Mouse (Mus musculus): ENCODE measurements around the gene Muc5b.
A peak's percentile ranks its signal among the peaks of the same experiment; 100 is the strongest.
"Not testable (repeated sequence)": the region's sequence is repeated elsewhere in the genome, so short reads cannot be mapped to it uniquely, and the experiment has no call there.

The Muc5b gene

DNA sequence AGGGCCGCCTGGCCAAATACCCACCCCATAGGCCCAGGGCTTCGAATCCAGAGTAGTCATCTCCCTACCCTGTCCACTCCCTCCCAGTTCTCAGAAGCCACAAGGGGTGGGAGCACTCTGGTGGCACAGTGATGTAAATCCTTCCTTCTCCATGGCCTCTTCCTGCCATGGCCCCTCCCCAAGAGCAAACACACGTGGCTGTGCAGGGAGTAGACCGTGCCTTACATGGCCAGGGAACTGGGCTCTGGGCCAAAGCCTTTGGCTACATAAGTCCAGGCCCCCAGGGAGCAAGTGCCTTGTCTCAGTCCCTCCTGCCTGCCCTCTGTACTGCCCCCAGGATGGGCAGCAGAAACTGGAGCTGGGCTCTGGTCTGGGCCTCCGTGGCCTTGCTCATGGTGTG, at the start of gene Muc5b:
TSS of gene Muc5b (plus strand) at position 292 of the 400 bp plus-strand sequence.
- no peak for DNase-seq (ENCODE audit: low read depth, low spot score)

DNA sequence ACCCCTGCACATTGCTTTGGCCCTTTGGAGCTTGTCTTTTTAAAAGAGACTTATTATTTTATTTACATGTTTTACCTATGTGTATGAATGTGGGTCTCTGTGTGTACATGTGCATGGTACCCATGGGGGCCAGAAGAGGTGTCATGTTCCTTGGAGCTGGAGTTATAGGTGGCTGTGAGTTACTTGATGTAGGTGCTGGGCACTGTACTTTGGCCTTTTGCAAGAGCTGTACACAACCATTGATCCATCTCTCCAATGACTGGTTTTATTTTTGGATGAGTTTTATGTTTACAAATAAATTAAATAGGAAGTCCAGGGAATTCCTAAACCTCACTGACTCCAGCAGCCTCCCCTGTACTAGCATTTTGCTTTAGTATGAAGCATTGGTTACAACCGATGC, 44.6 kb upstream of the Muc5b start:
- no peak for DNase-seq (ENCODE audit: low read depth, low spot score)

DNA sequence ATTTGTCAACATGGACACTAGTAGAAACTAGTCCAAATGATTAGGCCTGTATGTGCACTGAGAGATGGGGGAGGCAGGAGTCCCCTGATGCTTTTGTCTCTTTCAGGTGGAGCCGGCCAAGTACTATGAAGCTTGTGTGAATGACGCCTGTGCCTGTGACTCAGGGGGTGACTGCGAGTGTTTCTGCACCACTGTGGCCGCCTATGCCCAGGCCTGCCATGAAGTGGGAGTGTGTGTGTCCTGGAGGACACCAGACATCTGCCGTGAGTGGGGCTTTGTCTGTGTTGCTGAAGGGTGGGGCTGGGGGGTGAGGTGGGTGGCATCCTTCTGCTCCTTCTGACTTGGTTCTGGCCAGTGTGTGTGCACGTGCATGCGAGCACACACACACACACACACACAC, 35.7 kb upstream of the Muc5b start:
- DNase-seq (ENCODE audit: low read depth, low spot score) = peak; percentile 6

DNA sequence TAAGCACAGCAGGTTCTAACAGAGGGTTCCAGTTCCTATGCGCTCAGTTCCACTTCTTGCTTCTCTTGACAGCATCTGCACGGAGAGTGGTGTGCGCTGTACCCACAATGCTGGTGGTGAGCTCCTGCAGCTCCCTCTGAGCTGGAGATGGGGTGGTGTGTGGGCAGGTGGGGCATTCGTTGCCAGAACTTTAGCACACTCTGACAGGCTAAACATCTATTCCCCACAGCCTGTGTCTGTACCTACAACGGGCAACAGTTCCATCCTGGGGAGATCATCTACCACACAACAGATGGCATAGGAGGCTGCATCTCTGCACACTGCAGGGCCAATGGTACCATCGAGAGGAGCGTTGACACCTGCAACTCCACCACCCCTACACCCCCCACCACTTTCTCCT, 33.5 kb upstream of the Muc5b start:
- DNase-seq (ENCODE audit: low read depth, low spot score) = peak; percentile 89

DNA sequence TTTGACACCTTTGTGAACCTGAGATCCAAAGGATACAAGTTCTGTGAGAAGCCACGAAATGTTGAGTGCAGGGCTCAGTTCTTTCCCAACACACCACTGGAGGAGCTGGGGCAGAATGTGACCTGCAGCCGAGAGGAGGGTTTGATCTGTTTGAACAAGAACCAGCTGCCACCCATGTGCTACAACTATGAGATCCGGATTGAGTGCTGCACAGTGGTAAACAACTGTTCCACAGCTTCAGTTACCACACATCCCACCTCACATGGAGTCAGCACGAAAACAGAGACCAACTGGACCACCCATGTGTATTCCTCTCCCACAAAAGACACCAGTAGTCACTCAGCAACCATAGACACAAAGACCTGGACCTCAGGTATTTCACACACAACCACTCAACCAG, 31.0 kb upstream of the Muc5b start:
- not testable (repeated sequence) for DNase-seq (ENCODE audit: low read depth, low spot score)

DNA sequence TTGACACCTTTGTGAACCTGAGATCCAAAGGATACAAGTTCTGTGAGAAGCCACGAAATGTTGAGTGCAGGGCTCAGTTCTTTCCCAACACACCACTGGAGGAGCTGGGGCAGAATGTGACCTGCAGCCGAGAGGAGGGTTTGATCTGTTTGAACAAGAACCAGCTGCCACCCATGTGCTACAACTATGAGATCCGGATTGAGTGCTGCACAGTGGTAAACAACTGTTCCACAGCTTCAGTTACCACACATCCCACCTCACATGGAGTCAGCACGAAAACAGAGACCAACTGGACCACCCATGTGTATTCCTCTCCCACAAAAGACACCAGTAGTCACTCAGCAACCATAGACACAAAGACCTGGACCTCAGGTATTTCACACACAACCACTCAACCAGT, 28.9 kb upstream of the Muc5b start:
- DNase-seq (ENCODE audit: low read depth, low spot score) = not testable (repeated sequence)

DNA sequence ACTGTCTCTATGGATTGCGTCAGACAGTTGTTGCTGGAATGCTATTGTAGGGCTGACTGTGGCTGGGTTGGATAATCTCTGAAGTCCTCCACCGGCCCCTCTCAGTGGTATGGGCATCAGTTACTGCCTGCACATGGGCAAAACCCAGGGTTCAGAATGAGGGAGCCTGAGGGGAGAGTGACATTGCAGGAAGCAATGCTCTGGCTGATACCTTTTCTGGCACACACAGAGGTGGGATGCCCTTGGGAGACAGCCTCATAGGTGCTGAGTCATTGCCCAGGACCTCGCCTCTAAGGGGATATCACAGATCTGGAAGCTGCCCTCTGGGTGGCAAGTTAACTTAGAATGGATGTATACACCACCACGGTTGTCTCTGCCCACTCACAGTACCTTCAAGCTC, 25.5 kb upstream of the Muc5b start:
- DNase-seq (ENCODE audit: low read depth, low spot score) = no peak

DNA sequence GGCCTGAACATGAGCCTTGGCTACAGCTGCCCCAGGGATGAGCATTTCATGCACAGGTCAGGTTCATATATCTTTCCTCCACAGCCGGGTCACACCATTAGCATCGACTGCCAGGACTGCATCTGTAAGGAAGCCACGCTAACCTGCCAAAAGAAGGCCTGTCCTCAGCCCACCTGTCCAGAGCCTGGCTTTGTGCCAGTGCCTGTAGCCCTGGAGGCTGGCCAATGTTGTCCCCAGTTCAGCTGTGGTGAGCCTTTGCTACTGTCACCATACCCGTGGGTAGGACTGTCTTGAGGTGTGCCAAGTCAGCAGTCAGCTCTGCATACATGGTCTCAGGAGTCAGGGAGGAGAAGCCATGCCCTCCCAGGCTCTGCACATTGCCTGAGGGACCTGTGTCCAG, 23.5 kb upstream of the Muc5b start:
- DNase-seq (ENCODE audit: low read depth, low spot score) = no peak

DNA sequence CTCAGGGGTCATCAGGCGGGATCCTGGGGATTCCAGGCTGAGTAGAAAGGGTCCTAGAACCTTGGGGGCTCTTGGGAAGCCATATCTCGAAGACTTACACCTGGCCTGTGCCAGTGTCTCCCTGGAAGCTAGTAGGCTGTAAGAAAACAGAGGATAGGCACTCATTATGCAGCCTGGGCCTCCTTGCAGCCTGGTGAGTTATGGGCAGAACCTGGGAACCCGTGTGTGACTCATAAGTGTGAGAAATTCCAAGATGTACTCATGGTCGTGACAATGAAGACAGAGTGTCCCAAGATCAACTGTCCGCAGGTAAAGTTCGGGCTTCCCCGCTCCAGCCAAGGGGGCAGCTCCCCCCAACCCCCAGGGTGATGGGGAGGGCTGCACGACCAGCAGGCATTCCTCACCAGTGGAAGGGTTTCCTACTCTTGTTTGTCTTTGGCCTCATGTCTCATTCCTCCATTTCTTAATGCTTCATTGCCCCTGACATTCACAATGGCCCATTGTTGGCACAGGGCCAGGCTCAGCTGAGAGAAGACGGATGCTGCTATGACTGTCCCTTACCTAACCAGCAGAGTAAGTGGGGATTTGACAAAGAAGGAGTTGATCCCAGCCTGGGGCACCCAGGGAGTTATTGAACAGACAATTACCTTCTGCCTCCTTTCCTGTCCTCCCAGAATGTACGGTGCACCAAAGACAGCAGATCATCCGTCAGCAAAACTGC, 21.4 kb upstream of the Muc5b start:
- DNase-seq (ENCODE audit: low read depth, low spot score) = no peak

DNA sequence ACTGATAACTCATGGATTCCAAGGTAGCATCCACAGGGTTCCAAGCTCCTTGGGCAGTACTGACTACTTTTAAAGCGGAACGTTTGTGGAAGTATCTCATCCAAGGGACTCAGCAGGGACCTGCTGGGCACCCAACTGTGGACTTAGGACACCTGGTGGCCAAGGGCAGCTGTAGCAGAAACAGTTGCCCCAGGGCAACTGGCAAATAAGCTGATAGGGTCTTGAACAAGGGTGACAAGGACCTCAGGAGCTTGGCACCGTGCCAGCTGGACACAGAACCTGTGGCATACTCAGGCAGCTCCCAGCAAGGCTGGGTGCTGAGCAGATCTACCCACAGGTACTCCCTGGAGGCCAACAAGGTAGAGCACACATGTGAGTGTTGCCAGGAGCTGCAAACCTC, 20.6 kb upstream of the Muc5b start:
- no peak for DNase-seq (ENCODE audit: low read depth, low spot score)

DNA sequence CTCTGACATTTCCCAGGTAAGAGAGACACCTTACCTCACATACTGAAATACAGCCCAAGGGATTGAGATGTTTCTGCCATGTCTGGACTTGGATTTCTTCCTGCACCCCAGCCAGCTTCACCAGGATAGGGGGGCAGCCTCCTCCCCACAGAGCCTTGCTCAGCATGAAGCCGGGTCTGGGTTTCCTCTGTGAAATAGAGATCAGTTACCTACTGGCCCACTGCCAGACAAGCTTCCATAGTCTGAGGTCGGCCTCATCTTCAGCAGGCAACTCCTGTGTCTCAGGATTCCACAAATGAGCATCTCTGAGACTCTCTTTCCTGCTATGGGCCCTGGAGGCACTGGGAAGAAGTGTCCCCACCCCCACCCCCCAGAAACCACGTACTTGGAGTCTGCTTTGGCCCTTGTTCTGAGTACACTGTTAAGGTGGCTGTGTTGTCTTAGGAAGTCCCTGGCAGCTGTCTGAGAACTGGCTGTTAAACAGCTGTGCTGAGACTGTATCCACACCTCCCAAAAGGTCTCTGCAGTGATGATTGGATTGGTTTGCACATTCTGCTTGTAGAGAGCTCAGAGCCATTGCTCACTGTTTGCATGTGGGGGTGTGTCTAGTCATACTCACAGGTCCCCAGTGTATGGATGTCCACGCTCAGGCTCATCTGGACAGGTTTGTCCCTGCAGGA, 16.1 kb upstream of the Muc5b start:
- DNase-seq (ENCODE audit: low read depth, low spot score) = peak; percentile 9

DNA sequence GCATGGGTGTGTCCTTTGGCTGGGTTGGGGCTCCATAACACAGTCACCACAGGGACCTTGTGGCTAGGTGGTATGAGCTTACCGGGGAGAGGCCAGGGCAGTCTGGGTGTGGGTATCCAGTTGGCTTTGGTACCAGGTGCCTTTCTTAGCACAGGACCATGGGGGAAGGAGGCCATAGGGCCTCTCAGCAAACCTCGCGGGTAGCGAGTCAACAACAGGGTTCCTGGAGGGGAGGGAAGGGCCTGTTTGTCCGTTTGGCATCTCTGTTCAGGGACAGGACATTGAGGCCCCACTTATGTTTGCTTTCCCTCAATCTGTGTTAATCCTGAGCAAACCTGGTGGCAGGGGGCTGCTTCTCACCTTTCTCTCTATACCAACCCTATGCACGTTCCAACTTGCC, 15.2 kb upstream of the Muc5b start:
- DNase-seq (ENCODE audit: low read depth, low spot score) = no peak

DNA sequence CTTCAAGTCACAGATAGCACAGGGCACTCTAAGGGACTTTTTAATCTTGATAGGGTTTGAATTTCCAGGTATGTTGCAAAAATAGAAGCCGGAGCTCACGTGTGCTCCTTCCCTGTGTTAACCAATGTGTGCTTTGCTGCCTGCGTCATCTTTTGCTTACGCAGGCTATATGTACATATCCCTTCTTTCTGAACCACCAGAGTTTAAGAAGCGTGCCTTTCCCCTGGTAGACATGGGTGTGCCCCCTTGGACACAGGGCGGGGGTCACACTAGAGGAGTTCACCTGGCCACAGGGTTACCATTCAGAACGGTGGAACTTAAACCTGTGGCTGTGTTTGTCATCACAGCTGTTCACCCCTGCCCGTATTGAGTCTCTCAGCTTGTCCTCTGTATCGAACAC, 14.5 kb upstream of the Muc5b start:
- no peak for DNase-seq (ENCODE audit: low read depth, low spot score)

DNA sequence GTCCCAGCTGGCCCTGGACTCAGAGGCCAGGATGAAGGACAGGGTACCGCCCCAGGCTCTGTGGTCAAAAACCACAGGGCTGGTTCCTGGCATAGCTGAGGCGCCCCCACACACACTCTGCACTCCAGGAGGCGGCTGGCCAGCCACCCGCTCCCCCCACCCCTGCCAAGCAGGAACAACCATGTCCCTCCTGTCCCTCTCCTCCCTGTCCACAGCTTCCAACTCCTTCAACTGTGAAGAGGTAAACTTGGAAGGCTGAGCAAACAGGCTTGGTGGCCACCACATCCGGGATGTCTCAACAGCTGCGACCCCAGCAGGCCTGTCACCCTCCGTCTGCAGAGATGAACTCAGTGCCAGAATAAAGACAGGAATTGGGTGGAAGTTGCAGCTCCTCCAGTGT, 2.9 kb upstream of the Muc5b start:
- DNase-seq (ENCODE audit: low read depth, low spot score) = no peak

DNA sequence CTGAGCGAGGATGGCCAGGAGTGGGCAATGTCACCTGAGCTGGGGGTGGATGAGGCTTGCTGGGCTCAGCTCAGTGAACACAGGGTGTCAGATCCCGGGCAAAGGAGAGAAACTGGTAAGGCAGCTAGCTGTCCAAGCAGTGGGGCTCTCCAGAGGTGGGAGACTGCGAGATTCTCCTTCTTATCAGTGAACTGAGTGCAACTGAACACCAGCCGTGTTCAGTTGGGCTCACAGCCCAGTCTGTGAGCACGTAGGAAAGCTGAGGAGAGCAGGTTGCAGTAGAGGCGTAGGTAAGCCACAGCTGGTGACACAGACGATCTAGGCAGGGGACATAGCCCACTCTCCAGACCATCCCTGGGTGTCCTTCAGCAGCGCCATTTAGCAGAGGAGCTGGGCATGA, 2.4 kb upstream of the Muc5b start:
- DNase-seq (ENCODE audit: low read depth, low spot score) = no peak

DNA sequence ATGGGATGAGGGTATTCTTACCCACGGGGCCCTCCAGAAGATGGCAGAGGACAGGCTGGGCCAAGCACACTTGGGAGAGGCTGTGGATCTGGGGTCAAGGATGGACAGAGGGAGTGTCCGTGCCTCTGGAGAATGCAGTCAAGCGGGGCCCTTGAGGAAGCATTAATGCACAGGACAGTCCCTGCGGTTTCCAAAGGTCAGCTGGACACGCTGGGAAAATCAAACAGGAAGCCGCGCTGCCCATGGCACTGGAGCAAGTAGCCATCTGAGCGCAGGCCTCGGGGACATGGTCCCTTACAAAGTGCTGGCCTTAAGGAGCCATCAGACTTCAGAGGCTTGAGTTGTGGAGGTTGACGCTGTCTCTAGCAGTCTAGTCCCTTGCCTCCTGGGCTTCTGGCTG, 1.5 kb downstream of the Muc5b start:
- DNase-seq (ENCODE audit: low read depth, low spot score) = no peak

DNA sequence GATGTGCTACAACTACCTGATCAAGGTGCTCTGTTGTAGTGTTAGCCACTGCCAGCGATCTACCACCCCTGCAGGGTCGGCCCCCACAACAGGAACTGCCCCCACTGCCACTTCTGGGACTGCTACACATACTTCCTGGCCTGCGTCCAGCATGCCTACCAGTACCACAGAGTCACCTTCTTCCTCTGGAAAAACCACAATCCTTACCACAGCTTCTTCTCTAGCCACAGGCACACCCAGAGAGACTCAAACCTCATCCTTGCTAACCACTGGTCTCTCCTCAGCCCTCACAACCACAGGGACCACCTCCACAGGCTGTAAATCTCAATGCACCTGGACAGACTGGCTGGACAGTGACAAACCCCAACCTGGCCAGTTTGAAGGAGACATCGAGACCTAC, 22.2 kb downstream of the Muc5b start:
- DNase-seq (ENCODE audit: low read depth, low spot score) = no peak

DNA sequence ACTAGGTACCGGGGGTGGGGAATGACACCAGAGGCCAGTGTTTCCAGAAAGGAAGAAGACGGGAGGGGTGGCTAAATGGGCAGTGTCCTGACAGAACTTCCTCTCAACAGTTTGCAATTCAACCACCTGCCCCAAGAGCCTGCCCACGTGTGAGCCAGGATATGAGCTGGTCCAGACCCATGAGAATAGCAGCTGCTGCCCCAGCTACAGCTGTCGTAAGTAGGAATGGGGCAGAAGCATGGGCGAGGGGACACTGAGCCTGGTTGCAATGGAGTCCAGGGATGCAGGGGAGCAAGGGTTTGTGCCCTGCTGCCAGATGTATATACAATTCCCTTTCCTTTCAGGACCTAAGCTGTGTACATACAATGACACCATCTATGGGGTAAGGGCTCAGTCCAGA, 30.8 kb downstream of the Muc5b start:
- no peak for DNase-seq (ENCODE audit: low read depth, low spot score)

DNA sequence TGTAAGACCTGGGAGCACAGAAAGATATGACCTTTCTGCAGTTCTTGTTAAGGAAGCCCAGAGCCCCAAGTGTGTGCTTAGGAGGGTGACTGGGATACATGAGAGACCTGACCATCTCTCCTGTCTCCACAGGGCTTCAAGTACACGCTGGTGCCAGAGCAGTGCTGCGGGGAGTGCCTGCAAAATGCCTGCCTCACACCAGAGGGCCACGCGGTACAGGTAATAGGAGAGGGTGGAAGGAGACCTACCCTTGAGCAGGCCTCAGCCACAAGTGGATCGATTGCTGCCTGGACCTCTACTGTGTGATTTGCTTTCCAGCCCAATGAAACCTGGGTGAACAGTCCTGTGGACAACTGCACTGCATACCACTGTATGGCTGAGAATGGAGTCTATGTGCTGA, 31.7 kb downstream of the Muc5b start:
- DNase-seq (ENCODE audit: low read depth, low spot score) = no peak

DNA sequence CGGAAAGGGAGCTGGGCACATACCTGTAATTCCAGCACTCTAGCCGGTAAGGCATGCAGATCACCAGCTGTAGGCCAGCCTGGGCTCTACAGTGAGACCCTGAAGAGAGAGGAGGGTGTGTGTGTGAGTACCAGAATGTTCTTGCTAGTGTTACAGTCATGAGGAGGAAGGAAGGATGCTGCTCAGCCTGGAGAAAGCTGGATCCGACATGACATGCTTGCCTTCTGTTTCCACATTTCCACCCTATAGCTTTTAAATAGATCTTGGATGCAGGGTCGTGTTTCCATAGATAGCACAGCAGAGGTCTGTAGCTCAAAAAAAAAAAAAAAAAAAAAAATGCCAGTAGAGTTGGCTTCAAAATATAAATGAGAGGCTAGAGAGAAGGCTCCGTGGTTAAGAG, 36.0 kb downstream of the Muc5b start:
- DNase-seq (ENCODE audit: low read depth, low spot score) = peak; percentile 23

DNA sequence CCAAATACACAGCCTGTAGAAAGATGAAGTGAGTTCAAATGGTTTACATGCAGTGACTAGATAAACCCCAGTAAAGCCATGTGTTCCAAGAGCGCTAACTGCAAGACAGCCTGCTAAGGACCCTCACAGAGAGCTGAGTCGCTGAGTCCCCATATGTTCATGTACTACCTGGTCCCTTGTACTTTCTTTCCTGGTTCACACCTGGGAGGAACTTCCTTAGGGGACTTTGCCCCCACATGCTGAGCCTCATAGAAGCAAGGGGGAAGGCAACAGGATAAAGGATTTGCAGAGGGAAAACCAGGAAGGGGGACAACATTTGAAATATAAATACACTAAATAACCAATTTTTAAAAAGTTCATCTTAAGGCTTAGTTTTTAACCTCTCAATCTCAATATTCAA, 39.9 kb downstream of the Muc5b start:
- no peak for DNase-seq (ENCODE audit: low read depth, low spot score)

DNA sequence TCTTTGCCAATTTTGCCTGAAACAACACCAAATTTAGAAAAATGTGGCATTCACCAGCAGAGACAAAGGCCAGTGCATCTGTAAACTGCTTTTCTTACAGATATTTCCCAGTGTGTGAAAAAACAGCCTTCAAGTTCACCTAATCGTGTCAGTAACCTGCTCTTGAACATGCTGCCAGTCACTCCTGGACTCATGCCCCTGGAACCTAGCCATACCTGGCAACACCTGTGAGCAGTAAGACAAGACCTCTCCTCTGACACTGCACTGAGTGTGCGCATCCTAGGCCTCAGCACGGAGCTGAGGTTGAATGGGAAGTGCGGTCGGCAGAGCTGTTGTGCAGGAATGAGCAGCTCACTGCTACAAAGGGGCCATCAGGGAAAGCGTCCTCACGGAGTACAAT, 53.3 kb downstream of the Muc5b start:
- DNase-seq (ENCODE audit: low read depth, low spot score) = no peak

DNA sequence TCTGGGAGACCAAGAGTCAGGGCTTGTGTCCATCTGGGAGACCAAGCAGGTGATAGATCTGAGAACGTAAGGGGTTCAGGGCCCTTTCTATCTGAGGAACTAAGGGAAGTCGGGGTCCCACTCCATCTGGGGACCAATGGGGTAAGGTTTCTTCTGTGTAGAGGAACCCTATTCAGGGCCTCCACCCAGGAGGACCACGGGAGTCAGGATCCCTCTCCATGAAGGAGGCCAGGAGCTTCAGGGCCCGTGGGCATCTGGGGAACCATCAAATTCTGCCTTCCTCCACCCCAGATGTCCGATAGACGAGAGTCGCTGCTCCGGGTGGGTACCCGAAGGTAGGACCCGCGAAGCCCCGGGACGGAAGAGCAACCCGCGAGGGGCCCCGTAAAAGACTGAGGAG, 63.0 kb downstream of the Muc5b start:
- no peak for DNase-seq (ENCODE audit: low read depth, low spot score)

DNA sequence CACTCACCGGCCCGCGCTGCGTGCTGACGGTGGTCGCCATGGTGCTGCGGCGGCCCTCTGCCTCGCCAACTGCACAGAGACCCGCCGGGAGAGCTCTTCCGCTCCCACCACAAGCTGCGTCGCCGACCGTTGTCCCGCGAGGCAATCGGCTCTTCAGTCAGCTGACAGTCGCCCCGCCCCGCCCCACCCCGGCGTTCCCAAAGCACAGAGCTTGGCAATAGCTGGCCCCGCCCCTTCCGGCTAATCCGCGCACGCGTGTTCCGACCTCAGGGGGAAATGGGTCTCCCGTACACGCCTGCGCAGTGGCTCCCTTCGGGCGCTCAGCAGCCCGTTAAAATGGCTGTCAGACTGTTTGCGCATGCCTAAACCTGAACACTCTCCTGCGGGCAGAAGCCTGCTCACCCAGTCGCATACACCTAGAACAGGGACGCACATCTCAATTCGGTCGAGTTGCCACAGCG, 63.4 kb downstream of the Muc5b start:
- DNase-seq (ENCODE audit: low read depth, low spot score) = peak; percentile 97
